Mouse (Mus musculus): ENCODE data around the gene 2200002D01Rik.

DNA sequence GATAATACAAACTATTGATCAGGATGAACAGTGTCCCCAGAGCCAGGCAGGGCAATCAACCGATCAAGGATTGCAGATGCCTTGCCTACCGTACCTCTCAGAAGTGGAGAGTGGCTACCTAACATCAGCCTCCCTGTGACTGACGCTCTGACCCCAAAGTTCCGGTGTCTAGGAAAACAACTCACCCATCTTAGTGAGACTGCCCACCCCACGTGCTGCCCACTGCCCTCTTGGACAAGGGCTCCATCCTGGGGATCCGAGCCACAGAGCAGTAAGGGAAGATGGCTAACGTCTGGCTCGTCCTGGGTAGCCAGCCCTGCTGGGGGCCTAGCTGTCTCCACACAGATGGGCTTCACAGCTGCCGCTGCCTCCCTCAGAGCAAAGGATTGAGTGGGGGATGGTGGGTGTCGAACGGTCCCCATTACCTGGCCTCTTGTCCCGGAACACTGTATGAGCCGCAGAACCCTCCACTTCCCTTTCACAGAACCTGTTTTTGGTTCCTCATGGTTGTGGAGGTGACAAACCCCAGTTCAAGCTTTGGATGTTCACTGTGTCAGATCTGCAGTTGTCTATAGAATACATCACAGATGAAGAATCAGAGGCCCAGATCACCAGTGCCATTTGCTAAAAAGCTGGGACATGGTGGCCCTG lies 46.0 kb upstream of the 2200002D01Rik start:
- TF ChIP-seq CTCF (IDR thresholded peaks at IDR 0.05; ENCODE audit: low read depth): no peak
- no peak for TF ChIP-seq EP300 (IDR thresholded peaks at IDR 0.05; ENCODE audit: low read depth)
